Mouse (Mus musculus): Measurements from ENCODE around the gene Alk. TPM values are rescaled to one million over a fixed set of nuclear protein-coding genes. Genes with fewer than 3 reads are reported as not detected.

The Alk gene
- total RNA-seq, 2 experiments from 2014 or later = 0.05 TPM; not detected in 1

GRCm38 (mm10) chr17:72265171-72266022, 339.0 kb downstream of the Alk start:
- no peak for DNase-seq

DNA sequence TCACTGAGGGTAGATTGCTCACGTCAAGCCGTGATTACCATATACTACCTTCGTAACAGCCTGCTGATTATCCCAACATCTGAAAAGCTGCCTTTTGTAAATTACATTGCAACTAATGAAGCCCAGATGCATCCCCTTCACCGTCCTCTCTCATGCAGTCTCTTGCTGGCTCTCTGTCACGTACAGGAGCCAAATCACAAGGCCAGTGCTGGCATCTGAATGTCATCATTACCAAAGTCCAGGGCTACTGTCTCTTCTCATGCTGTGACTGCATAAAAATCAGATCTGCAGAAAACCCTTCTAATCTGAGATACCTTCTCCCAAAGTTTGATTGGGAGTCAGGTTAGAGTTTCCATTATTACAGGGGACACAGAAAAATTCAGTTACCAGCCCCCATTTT, 351.0 kb downstream of the Alk start:
- DNase-seq = no peak

- no peak for DNase-seq
Observed at GRCm38 (mm10) chr17:72251554-72251953, 352.9 kb downstream of the Alk start.

DNA sequence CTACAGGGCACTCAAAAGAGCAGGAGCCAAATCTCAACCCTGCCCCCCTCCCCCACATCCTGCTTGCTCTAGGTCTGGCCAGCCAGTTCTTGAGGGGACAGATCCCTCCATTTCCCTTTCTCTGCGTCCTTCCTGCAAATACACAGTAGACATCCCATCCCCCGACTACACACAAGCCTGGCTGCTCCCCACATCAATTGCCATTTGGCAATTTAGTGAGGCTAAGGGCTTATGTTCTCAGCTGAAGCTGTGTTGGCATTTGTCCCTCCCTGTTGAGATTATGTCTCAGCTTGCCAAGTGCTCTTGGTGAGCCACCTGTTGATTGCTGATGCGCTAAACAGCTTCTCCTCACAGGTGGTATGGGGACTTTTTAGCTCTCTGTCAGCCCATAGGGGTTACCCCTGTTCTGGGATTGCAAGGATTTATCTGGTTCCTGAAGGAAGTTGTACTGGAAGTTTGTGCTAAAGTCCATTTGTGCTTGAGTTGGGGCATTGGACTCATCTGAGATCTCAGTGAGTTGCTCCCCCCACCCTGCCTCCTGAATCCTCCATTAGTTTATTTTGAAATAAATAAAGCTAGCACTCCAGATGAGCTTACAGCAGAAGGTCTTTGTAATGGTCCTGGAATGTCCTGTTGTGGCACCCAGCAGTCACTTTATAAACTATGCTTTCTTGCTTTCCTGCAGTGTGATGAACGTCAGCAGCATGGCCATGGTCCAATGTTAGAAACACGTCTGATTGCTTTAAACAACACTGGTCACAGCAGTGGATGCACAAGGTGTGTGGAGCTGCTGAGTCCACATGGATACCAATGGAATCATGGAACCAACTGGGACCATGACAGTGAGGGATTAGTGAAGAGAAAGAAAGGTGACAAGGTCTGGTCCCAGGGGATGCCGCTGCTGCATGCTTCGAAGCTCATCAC, 353.7 kb downstream of the Alk start:
- no peak for DNase-seq

DNA sequence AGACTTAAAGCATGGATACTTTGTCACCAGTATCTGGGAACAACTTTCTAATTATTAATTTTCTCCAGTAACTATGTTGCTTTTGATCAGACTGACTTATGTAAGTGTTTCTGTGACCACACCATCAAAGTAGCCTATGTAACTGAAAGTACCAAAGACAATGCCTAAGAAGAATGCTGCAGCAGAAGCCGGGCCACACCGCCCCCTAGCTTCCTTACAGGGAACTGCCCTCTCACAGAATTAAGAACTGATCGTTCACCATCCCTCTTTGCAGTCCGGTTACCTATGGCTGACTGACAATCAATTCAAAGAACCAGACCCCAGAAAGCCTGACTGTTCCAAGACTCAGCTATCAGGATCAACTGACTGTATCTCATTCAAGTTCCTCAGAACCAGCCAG, 362.4 kb downstream of the Alk start:
- DNase-seq = no peak

DNA sequence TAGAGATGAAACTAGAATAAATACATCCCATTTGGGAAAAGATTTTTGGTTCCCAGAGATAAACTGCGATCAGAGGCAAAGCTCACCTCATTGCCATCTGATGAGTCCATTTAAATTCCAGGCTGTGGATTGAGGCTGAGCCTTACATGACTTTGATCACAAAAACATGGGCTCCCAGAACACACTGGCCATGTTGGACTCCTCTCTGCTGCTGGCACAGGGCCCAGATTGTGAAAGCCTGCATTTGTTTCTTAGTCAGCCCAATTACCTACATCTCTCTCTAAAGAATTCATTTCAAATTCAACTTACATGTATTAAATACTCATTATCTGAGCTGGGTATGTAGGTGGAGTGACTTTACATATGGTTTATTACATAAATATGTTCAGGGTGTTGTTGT, 367.1 kb downstream of the Alk start:
- no peak for DNase-seq

GRCm38 (mm10) chr17:72230891-72231290, 373.5 kb downstream of the Alk start:
- no peak for DNase-seq

DNA sequence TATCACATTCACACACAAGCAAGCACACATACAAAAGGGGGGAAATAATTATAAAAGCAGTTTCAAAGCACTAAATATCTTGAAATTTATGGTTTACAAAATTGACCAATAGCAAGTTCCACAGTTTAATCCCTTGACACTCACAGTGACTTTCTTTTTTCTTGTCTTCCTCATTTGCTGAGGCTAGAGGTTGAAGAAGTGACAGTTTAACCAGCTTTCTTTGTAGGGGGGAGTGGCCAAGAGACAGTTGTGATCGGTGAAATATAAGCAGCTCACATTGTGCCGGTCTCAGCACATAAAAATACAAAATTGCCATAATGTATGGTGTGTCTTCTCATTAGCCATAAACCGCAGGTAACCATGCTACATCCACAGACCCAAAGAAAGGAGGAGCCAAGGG, 385.6 kb downstream of the Alk start:
- DNase-seq = no peak

DNA sequence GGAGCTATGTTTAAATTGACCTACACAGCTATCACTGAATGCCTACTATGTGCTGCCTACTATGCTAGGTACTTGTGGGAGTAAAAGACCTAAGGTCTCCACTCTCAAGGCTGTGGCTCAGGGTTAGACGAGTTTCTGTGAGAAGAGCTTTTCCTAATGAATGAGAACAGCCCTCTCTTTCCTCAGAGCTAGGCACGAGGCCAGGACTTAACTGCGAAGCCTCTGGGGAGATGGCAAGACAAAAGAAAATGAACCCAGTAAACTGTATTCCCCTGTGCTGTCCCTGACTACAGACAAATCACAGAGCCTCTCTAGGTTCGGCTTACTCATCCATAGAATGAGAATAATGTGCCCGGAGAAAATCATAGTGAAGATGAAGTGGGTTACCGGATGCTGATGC, 406.9 kb downstream of the Alk start:
- DNase-seq = no peak

GRCm38 (mm10) chr17:72194976-72195650, 409.3 kb downstream of the Alk start:
- no peak for DNase-seq

DNA sequence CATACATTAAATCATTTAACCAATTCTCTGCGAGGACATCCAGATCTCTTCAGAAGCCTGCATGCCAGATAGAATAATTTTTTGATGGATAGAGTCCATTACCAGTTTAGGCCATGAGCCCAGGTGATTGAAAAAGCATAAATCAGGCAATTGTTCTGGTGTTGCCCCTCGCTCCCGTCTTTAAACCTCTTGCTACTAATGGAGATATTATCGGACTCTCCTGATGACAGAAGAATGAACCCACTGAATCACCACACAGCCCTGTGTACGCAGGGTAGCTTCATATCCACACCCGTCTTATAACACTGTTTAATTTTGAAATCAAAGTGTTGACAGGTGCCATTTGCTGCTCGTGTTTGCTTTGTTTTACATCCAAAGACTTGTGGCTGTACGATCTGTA, 413.9 kb downstream of the Alk start:
- no peak for DNase-seq

DNA sequence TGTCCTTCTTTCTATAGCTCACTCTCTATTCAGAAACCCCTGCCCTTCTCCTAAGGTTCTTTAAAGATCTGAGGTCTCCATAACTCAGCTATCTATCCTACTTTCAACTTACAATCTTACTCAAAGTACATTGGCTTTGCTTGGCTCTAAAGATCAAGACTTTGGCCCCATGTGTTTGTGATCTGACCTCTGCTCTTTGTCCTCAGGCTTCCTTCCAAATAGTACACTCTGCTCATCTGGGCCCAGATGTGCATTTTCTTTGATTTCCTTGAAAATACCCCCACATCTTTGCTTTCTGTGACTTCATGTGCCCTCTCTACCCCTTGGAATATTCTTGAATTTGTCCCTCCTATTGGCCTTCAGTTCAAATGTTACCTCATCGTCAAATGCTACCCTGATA, 417.4 kb downstream of the Alk start:
- DNase-seq = no peak

- no peak for DNase-seq
Observed at GRCm38 (mm10) chr17:72182414-72182813, 422.0 kb downstream of the Alk start.

DNA sequence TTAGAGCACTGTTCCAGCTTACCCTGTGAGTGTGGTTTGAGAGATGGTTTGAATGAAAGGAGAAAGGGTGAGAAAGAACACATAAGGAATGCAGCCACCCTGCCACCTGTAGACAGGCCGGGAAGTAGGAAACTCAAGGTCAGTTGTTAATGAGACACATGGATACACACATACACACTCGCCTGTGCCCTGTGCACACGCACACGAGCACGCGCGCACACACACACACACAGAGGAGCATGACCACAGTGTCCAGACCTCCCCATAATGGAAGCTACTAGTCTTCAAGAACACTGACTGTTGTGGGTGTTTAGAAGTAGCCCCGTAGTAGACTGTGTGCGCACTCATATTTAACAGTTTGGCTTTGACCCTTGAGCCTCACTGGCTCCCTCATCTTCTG, 424.2 kb downstream of the Alk start:
- no peak for DNase-seq

DNA sequence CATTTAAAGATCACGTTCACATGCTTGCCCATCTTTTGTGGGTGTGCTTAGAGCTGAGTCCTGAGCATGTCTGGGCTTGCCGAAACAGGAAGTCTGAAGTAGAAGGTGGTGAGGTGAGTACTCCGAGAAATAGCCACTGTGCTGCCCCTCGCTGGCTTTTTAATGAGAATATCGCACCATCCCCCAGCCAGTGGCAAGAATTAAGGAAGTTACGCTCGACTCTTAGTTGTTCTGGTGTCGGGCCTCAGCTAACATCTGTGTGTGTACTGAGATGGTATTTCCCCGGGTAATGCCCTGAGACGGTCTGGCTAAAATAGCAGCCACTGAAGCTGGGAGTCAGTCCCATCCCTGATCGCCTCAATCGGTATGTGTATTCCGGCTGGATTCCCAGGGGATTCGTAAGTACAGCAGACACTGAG, 424.7 kb downstream of the Alk start:
- no peak for DNase-seq

DNA sequence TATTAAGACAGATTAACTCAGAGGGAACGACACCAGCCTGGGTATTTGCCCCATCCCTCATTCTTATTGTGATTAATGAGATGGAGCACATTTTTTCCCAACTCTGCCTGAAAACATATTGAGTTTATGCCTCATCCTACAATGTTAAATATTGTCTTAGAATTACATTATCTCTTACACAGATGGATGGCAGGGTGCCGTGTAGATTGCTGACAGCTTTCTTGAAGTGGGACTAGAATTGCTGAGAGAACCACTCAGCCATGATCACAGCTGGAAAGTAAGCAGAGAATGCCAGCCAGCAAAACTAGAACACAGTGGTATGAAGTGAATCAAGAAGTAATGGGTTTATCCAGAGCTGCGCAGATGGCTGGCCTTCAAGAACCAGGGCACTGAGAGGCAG, 430.6 kb downstream of the Alk start:
- DNase-seq = no peak

DNA sequence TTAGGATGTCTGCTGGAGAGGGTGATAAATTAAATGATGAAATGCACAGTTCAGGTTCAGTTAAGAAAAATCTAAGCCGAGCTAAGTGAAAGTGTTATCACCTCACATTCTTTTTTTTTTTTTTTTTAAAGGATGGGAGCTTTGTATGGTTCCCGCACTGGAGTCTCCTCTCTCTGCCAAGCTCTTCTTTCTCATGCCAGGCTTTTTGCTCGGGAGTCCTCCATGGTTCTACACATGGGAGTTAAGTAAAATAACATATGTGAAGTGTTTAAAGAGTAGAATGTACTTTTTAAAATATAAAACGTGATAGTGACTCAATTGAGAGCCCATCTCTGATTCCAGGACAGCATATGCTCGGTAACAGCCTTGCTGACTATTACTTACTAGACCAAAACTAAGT, 436.3 kb downstream of the Alk start:
- no peak for DNase-seq

GRCm38 (mm10) chr17:72158857-72159385, 445.5 kb downstream of the Alk start:
- no peak for DNase-seq

DNA sequence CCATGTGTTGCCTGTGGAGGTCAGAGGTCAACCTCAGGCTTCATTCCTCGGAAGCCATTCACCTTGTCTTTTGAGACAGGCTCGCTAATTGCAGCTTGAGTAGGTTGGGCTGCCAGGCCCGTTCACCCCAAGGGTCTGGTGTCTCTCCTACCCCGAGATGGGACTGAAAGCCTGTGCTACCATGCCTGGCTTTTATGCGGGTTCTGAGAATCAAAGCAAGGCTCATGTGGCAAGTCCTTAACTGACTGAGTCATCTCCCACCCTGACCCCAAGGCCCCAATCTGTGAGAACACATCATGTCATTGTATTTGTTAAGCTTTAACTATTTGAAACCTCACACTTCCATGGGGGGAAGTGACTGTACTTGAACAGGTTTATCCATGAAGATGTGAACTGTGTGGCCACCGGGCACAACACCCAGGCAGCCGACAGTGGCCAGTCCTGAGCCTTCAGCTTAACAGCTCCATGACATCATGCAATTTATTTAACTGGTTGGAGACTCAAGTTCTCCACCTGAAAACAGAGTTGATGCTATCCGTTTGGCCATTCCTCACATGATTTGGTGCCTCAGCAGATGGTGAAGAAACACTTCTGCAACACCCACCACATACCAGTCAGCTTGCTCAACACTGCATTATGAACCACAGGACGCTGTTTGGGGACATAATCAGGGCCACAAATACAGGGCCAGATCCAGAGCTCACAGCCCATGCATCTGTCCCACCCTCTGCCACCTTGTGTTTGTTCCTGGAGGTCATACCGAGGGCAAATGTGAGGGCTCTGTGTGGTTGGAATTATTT, 446.4 kb downstream of the Alk start:
- no peak for DNase-seq

DNA sequence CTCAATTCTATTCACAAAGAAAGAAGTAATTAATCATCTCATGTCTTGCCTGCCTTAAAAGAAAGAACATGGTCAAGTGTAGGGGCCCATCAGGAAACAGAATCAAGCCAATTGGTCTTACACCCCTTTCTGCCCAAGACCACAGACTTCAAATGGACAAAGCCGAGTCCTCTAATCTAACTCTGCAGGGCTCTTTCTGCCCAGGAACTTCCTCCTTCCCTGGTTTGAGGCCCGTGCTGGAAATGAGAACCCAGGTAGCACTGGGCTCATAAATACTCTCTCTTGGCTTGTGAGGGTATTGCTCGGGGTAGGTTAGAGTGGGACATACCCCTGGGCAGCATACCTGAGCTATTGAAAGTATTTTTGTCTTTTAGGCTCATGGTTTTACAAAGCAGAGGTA, 451.4 kb downstream of the Alk start:
- no peak for DNase-seq

DNA sequence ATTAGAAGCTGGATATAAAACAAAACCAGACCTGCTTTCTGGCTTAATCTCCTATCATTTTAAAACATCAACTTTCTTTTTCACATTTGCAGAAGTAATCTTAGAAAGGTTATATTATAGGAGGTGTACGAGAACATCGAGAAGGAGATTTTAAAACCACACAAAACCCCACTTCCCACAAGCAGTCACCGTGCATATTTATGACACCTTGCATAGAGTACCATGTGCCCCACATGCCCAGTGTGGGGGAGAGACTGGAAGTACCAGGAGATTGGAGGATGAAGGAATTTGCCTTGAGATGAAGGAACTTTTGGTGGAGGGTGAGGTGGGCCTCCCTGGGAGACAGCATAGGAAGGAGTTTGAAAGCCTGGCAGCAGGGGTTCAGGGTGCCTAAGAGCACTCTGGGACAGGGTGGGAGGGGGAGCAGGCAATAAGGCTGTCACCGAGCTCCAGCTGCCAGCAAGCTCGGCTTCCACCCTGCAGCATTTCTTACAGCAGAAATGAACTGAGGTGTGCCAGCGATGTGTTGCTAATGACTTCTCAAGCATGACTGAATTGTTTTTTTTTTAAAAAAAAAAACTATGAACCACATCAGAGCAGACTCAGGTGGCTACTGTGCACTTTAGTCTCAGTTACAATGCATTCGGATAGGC, 459.4 kb downstream of the Alk start:
- DNase-seq = no peak
